Mouse (Mus musculus) left cerebral cortex, adult 8-10 months (tissue): ENCODE data around the gene Adgrf3. TPM values are rescaled to one million over a fixed set of nuclear protein-coding genes. Genes with fewer than 3 reads are reported as not detected.

ENCODE experiments used
- DNase-seq, 2 experiments: peaks; one replicate each; pipeline ENCODE4 v3.0.0; 2022; ENCODE audit warnings: low spot score in 2 of 2
- total RNA-seq, 4 experiments: library from RNA; stranded (reverse); gene quantifications; 2 replicates each; pipeline ENCODE4 v1.2.4; 2022

The Adgrf3 gene
- total RNA-seq, 4 experiments from 2014 or later, result not detected

DNA sequence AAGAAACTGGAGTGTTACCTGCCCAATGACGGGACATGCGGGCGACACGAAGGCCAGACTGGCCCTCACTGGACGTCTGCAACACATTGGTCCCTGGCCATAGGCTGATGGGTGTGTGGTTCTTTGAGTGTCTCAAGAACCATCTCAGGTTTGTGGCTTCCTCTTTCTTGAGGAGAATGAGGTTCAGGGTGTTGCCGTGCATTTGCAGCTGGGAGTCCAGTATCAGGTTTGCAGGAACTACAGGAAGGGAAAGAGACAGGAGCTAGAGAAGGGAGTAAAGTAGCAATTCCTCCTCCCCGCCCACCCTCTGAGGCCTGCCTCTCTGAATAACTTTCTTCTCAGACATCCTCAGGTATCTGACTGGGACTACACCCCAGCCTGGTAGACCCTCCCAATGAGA, 3.3 kb downstream of the Adgrf3 start:
- DNase-seq, result no peak

DNA sequence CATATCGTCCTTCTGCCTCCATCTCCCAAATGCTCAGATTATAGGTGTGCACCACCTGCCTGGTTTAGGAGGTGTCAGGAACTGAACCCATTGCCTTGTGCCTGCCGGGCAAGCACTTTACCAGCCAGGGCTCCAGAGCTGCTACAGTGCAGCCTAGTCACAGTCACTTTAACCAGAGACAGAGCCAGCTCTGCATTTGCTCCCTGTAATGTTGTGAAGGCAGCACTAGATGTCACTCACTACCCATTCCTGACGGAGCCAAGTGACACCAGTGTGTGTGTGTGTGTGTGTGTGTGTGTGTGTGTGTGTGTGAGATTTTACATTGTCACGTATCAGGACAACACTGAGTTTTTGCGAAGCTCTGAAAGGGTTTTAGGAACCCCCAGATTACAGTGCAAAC, 4.0 kb downstream of the Adgrf3 start:
- peak in 1 of 2 experiments; percentile 30 for DNase-seq

DNA sequence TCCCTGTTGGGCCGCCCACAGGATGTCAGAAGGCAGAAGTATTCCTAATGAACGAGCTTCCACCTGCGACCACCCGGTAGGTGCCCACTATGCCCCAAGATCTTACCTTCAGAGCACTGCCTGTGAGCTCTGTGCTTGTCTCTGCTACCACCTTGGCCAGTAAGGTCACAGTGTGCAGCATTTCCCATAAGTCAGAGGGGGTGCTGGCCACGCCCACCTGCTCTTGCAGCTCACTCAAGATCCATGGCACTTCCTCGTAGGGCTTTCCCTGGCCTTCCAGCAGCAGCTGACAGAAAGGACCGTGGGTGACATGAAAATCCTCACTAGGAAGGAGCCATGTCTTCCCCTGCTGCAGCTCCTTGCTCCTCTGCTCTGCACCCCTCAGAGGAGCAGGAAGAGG, 7.3 kb downstream of the Adgrf3 start:
- DNase-seq, result no peak

DNA sequence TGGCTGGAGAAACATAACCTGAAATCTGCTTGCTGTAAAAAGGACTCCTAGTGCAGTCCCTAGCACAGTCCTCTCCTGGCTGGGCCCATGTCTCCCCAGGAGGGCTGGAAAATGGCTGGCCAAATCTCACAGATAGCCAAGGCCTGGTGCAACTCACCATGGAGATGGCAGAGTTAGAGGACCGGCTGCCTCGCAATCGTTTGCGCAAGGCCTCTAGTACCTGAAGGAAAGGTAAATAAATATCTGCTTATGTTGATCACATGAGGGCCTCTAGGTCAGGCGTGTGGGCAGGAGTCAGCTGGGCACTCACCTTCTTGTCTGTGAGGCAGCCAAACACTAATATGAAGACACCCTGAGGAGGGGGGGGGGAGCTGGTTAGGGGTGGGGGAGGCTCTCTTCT, 10.2 kb downstream of the Adgrf3 start:
- no peak for DNase-seq

- no peak for DNase-seq
These were observed 13.1 kb downstream of the Adgrf3 start for GRCm38 (mm10) chr5:30192452-30192851.

- DNase-seq, result no peak
These were observed 17.6 kb downstream of the Adgrf3 start for GRCm38 (mm10) chr5:30187687-30188485.

- no peak for DNase-seq
These were observed 29.7 kb downstream of the Adgrf3 start for GRCm38 (mm10) chr5:30175811-30176210.

DNA sequence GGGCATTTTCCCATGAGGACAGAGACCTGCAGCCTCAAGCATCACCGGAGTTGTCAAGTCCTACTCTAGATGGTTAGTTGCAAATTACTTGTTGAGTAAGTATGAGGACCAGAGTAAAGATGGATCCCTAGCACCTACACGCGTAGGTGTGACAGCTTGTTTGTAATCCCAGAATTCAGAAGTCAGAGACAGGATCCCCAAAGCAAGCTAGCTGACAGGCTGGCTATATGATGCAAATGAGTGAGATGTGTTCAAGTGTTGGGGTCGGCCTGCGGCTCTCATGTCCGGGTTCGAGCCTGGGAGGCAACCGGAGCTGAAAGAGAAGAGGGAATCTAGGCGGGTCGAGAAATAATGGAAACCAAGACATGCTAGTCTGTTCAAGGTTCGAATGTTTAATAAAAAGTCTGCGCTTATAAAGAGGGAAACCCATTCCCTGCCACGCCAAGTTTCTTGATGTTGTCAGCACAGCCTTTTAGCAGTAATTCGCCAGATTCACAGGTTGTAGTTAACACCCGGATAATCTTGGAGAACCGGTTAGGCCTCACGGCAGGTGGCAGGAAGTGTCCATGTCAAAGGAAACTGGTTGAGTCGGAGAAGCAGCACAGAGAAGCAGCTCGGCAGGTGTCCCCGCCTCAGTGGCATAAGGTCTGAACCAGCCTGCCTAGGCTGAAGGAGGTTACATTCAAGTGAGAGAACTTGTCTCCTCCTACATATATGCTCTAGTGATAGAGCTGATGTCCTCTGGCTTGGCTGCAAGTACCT, 32.4 kb downstream of the Adgrf3 start:
- no peak for DNase-seq

DNA sequence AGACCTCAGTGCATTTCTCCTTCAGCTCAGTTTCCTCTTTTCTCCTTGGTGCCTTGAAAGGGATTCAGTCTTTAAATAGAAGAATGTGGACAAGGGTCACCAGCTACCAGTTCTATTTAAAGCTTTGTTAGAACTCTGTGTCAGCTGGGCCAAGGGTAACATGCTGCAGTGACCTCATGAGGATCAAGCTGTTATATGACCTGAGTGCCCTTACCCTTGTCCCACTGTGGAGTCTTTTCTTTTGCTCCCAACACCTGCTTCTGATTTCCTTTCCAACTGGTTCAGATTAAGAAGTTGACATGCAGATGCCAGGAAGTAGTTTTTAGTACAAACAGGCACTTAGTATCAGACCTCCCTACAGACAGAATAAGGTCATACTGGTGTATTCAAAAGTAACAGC, 33.4 kb downstream of the Adgrf3 start:
- DNase-seq, result no peak

DNA sequence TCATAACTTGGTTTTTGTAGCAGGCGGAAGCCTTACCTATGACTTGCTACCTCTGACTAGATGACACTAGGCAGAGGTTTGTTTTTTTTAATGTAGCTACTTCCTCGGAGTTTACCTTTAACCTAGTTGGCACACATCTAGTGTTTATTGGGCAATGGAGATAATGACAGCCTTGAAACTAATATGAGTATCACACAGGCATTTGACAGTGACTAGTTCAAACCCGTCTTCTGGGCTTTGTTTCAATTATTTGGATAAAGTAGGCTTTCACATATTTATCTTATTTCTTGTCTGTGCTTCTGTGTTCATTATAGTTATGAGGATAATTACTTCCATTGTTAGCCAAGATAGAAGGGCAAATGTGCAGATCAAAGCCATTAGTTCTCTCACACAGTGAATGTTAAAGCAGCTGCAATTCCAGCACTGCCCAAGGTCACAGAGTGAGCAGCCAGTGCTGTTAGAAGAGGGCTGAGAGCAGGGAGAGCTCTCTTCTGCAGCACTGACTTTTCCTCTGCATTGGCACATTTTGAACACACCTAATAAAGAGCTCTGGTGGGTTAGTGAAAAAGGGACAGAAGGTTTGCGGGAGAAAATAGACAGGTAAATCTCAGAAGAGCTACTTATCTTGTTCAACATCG, 35.1 kb downstream of the Adgrf3 start:
- no peak for DNase-seq

DNA sequence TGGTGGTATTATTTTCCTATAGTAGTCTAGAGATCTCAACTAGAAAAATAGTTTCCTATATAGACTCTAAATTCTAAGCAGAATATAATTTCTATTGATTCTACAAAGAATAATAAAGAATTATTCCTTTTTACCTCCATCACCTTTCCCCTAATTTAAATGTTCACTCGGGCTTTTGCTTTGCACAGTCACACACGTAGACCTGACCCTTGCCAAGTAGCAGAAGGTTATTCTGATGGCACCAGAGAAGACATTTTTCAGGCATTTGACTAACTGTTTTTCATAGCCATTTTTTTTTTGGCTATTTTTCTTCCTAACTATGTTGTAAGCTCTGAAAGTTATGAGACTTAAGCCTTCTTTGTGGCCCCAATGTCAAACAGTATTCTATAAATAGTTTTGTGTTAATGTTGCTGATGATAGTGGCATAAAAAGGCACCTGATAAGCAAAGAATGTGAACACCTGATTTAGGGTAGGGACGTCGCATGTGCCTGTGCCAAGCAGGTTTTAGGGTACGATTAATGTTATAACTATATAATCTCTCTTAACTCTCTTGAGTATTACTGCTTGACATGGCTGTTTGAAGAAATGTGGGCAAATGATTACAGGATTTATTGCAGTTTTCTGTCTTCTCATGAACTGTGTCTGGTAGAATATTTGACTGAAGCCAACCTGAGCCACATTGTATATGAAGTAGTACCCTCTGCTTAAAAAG, 40.1 kb downstream of the Adgrf3 start:
- DNase-seq, result no peak

GRCm38 (mm10) chr5:30162339-30162738, 43.2 kb downstream of the Adgrf3 start:
- no peak for DNase-seq

DNA sequence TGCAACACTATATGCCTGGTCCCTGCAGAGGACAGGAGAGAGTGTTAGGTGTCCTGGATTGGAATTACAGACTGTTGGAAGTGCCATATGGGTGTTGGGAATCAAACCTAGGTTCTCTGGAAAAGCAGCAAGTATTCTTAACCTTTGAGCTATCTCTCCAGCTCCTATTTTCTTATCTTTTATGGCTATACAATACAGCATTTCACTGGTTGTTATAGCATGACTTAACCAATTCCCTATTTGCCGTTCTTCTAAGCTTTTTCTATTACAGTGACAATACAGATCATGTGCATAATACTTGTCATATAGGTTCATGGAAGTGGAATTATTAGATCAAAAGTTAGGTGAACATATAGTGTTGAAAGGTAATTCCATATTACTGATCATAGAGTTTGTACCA, 43.7 kb downstream of the Adgrf3 start:
- no peak for DNase-seq

GRCm38 (mm10) chr5:30159601-30160000, 45.9 kb downstream of the Adgrf3 start:
- no peak for DNase-seq

GRCm38 (mm10) chr5:30155821-30156629, 49.5 kb downstream of the Adgrf3 start:
- no peak for DNase-seq

DNA sequence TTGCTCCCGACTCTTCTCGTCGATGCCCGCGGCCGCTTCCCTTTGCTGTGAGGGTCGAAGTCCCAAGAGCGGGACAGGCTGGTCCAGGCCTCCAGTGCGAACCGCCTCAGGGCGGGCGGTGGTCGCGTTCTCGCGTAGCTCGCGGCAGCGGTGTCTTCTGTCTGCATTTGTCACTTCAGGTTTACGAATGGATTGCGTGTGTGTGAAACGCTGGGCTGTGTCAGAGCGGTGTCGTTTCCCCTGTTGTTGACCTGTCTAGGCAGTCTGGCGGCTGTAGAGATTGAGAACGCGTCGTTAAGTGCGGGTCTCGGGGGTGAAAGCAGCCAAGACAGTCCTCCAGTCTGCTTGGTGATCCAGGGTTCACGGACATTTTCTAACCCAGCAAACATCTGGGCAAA, 50.1 kb downstream of the Adgrf3 start:
- no peak for DNase-seq

- peak; percentile 91 to 94 for DNase-seq
These were observed 50.8 kb downstream of the Adgrf3 start, which contains the start of the genes Hadha and Hadhb for GRCm38 (mm10) chr5:30154474-30155394. Gene Hadha, minus strand, starts transcription at chr5:30155162. Gene Hadhb, plus strand, starts transcription at chr5:30155248.

- no peak for DNase-seq
These were observed 51.5 kb downstream of the Adgrf3 start for GRCm38 (mm10) chr5:30154013-30154412.

GRCm38 (mm10) chr5:30153222-30153621, 52.3 kb downstream of the Adgrf3 start:
- no peak for DNase-seq

- no peak for DNase-seq
These were observed 53.1 kb downstream of the Adgrf3 start for GRCm38 (mm10) chr5:30152413-30152812.
